Mouse (Mus musculus): ENCODE results near the gene Cradd. TPM values are rescaled to one million over a fixed set of nuclear protein-coding genes. Genes with fewer than 3 reads are reported as not detected.

The Cradd gene
- polyA plus RNA-seq, 1 experiment, result 16.7 TPM

DNA sequence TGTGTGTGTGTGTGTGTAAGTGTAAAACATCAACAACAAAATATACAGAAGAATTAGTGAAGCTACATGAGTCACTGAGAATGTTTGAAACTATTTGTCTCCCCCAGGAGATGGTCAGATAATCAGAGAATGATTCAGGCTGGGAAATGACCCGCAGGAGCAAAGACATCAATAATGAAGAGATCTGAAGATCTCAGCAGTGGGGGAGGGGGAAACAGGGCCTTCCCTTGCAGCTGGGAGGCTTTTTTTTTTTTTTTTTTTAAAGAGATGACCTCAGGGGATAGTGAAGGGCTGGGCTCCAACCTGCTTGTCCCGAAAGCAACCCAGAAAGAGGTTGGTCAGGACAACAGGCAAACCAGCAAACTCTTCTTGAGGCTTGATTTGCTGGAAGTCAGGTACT is 38.4 kb upstream of the Cradd start:
- no peak overlapping the region for H3K4me3 ChIP-seq (ENCODE audit: low read depth, low read length)
- H3K27ac ChIP-seq (ENCODE audit: insufficient read depth, low read depth, low read length), result no peak overlapping the region
- no peaks in the 10 kb centered on the region for H3K4me1 ChIP-seq (ENCODE audit: control insufficient read depth, insufficient read depth, insufficient read length, low read length)
- H3K36me3 ChIP-seq (ENCODE audit: control insufficient read depth, insufficient read depth, low read length), result no peaks in the 10 kb centered on the region
- H3K27me3 ChIP-seq (ENCODE audit: control insufficient read depth, insufficient read depth, low read length), result no peaks in the 10 kb centered on the region
- 63% methylated on average over 2 of the region's 2 CpGs for WGBS
- TF ChIP-seq POLR2A (IDR thresholded peaks at IDR 0.05; ENCODE audit: low read depth, low read length) (no peak), CTCF (IDR thresholded peaks at IDR 0.05; ENCODE audit: extremely low read depth, insufficient read length, insufficient replicate concordance, low read depth, low read length) (no peak)

DNA sequence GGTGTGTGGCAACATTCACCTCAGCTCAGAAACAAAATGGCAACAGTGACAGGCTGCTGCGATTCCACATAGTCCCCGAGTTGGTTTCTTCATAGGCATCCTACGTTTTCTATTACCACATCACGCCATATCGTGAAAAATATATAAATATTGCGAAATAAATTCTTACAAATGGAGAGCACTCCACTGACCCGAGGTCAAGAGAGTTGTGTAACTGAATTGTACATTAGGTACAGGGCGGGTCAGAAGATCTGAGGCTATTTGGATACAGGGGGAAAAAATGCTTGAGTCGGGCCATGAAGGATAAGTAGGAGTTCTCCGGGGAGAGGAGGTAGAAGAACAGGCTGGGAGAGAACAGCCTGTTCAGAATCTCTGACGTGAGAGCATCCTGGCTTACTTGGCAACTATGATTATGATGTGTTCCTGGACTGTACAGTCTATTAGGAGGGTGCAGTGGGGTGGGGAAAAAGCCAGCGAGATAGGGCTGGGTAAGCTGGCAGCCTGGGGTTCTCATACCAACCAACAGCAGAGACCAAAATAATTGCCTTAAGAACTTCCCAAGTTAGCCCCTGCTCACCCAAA is 37.4 kb upstream of the Cradd start:
- Histone ChIP-seq H3K27me3 (ENCODE audit: control insufficient read depth, insufficient read depth, low read length) (no peaks in the 10 kb centered on the region), H3K27ac (ENCODE audit: insufficient read depth, low read depth, low read length) (no peak overlapping the region), H3K4me3 (ENCODE audit: low read depth, low read length) (no peak overlapping the region), H3K36me3 (ENCODE audit: control insufficient read depth, insufficient read depth, low read length) (no peaks in the 10 kb centered on the region), H3K4me1 (ENCODE audit: control insufficient read depth, insufficient read depth, insufficient read length, low read length) (no peaks in the 10 kb centered on the region)
- TF ChIP-seq POLR2A (IDR thresholded peaks at IDR 0.05; ENCODE audit: low read depth, low read length), result no peak
- no peak for TF ChIP-seq CTCF (IDR thresholded peaks at IDR 0.05; ENCODE audit: extremely low read depth, insufficient read length, insufficient replicate concordance, low read depth, low read length)
- WGBS, result 55% methylated on average over 12 of the region's 12 CpGs

DNA sequence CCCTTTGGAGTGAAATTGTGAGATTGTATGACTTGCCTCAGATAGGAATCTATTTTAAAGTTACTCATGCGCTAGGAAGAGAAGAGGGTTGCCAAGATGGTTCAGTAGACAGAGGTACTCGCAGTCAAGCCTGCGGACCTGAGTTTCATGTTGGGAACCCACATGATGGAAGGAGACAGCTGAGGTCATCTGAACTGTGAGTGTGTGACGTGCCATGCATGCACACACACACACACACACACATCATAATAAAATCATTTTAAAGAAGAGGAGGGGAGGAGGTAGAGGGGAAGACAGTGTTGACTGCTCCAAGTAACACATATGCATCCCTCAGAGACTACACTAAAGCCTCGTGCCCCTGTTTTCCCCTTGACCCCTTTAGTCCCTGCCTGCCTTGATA is 36.1 kb upstream of the Cradd start:
- Histone ChIP-seq H3K27me3 (ENCODE audit: control insufficient read depth, insufficient read depth, low read length) (no peaks in the 10 kb centered on the region), H3K36me3 (ENCODE audit: control insufficient read depth, insufficient read depth, low read length) (no peaks in the 10 kb centered on the region), H3K4me1 (ENCODE audit: control insufficient read depth, insufficient read depth, insufficient read length, low read length) (no peaks in the 10 kb centered on the region), H3K4me3 (ENCODE audit: low read depth, low read length) (no peak overlapping the region), H3K27ac (ENCODE audit: insufficient read depth, low read depth, low read length) (no peak overlapping the region)
- TF ChIP-seq CTCF (IDR thresholded peaks at IDR 0.05; ENCODE audit: extremely low read depth, insufficient read length, insufficient replicate concordance, low read depth, low read length) (no peak), POLR2A (IDR thresholded peaks at IDR 0.05; ENCODE audit: low read depth, low read length) (no peak)
- 95% methylated on average over 5 of the region's 5 CpGs for WGBS

DNA sequence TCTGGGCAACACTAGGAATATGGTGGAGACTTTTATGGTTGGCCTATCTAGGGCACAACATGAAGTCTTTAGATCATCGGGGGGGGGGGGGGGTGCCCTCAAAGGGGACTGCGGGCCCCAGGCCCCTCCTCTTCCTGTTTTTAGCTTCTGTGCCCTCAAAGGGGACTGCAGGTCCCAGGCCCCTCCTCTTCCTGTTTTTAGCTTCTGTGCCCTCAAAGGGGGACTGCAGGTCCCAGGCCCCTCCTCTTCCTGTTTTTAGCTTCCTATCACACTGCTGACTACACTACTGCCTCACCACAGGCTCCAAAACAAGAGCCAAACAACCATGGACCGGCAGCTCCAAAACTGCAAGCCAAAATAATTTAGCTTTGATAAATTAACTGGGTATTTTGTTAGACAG is 33.8 kb upstream of the Cradd start:
- 81% methylated on average over 3 of the region's 3 CpGs for WGBS

DNA sequence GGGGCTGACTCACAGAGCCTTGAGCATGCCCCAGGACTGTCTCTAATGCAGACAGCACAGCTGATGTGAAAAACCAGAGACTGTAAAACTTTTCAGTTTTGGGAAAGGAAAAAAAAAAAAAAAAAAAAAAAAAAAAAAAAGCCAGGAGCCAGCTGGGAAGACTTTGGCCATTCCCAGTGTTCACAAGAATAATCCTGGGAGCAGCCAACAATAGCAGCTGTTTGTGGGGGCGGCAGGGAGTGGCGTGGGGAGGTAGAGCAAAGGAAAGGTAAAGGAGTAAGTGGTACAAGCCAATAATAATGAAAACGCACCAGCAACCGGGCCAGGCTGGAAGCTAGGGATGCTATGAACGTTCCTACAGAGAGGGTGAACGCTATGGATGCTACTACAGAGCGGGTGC is 32.8 kb upstream of the Cradd start:
- WGBS, result 55% methylated on average over 7 of the region's 7 CpGs
- Histone ChIP-seq H3K27me3 (ENCODE audit: control insufficient read depth, insufficient read depth, low read length) (no peaks in the 10 kb centered on the region), H3K4me1 (ENCODE audit: control insufficient read depth, insufficient read depth, insufficient read length, low read length) (no peaks in the 10 kb centered on the region), H3K27ac (ENCODE audit: insufficient read depth, low read depth, low read length) (no peak overlapping the region), H3K4me3 (ENCODE audit: low read depth, low read length) (no peak overlapping the region), H3K36me3 (ENCODE audit: control insufficient read depth, insufficient read depth, low read length) (no peaks in the 10 kb centered on the region)
- no peak for TF ChIP-seq POLR2A (IDR thresholded peaks at IDR 0.05; ENCODE audit: low read depth, low read length)
- TF ChIP-seq CTCF (IDR thresholded peaks at IDR 0.05; ENCODE audit: extremely low read depth, insufficient read length, insufficient replicate concordance, low read depth, low read length), result no peak

More for the DNA sequence above, 33.8 kb upstream of the Cradd start:
- no peaks in the 10 kb centered on the region for H3K4me1 ChIP-seq (ENCODE audit: control insufficient read depth, insufficient read depth, insufficient read length, low read length)
- TF ChIP-seq CTCF (IDR thresholded peaks at IDR 0.05; ENCODE audit: extremely low read depth, insufficient read length, insufficient replicate concordance, low read depth, low read length) (no peak), POLR2A (IDR thresholded peaks at IDR 0.05; ENCODE audit: low read depth, low read length) (no peak)
- H3K4me3 ChIP-seq (ENCODE audit: low read depth, low read length), result no peak overlapping the region
- H3K36me3 ChIP-seq (ENCODE audit: control insufficient read depth, insufficient read depth, low read length), result no peaks in the 10 kb centered on the region
- H3K27ac ChIP-seq (ENCODE audit: insufficient read depth, low read depth, low read length), result no peak overlapping the region
- H3K27me3 ChIP-seq (ENCODE audit: control insufficient read depth, insufficient read depth, low read length), result no peaks in the 10 kb centered on the region

DNA sequence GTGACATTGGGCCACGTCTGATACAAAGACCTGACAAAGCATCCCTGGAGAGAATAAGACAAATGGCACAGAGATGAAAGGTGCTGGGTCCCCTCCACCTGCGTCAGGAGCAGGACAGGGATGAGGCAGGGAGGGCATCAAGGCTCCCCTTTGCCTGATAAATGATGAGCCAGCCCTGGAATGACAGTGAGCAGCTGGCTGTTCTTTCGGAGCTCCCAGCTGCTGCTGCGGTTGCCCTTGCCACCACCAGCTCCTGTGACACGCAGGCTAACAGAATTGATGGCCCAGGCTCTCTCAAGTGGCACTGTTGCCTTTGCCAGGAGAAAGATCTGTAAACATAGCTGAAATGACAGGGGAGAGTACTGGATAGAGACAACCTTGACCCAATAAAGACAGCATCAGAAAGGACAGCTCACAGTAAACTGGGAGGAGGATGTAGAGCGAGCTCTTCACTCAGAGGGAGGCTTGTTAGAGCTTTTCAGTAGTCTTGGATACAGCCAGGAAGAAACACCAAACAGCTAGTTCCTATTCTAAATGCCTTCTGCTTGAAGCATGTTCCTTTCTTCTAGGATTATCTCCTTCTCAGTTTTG is 31.8 kb upstream of the Cradd start:
- no peaks in the 10 kb centered on the region for H3K27me3 ChIP-seq (ENCODE audit: control insufficient read depth, insufficient read depth, low read length)
- H3K36me3 ChIP-seq (ENCODE audit: control insufficient read depth, insufficient read depth, low read length), result no peaks in the 10 kb centered on the region
- H3K4me1 ChIP-seq (ENCODE audit: control insufficient read depth, insufficient read depth, insufficient read length, low read length), result no peaks in the 10 kb centered on the region
- no peak for TF ChIP-seq CTCF (IDR thresholded peaks at IDR 0.05; ENCODE audit: extremely low read depth, insufficient read length, insufficient replicate concordance, low read depth, low read length)
- no peak overlapping the region for H3K27ac ChIP-seq (ENCODE audit: insufficient read depth, low read depth, low read length)
- 76% methylated on average over 6 of the region's 6 CpGs for WGBS
- H3K4me3 ChIP-seq (ENCODE audit: low read depth, low read length), result no peak overlapping the region

DNA sequence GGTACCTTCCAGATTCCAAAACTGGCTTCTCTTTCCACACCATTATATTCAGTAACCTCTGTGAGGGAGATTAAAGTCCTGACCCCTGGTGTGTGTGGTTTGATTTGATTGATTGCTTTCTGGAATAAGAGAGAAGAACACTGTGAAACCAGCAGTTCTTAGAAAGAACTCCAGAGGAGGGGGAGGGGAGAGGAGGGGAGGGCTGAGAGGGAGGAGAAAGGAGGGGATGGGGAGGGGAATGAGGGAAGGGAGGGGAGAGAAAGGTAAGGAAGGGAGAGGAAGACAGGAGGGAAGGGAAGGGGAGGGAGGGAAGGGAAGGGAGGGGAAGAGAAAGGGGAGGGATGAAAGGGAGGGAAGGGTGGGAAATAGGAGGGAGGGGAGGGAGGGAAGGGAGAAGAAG is 30.7 kb upstream of the Cradd start:
- no peak overlapping the region for H3K4me3 ChIP-seq (ENCODE audit: low read depth, low read length)
- H3K27me3 ChIP-seq (ENCODE audit: control insufficient read depth, insufficient read depth, low read length), result no peaks in the 10 kb centered on the region
- H3K27ac ChIP-seq (ENCODE audit: insufficient read depth, low read depth, low read length), result no peak overlapping the region
- H3K36me3 ChIP-seq (ENCODE audit: control insufficient read depth, insufficient read depth, low read length), result no peaks in the 10 kb centered on the region
- no peaks in the 10 kb centered on the region for H3K4me1 ChIP-seq (ENCODE audit: control insufficient read depth, insufficient read depth, insufficient read length, low read length)
- TF ChIP-seq POLR2A (IDR thresholded peaks at IDR 0.05; ENCODE audit: low read depth, low read length) (no peak), CTCF (IDR thresholded peaks at IDR 0.05; ENCODE audit: extremely low read depth, insufficient read length, insufficient replicate concordance, low read depth, low read length) (no peak)

Data from small intestine, adult 2 months (tissue).